Mouse (Mus musculus): ENCODE results near the gene Gng4. TPM values are rescaled to one million over a fixed set of nuclear protein-coding genes. Genes with fewer than 3 reads are reported as not detected.

The Gng4 gene
- 14.3 and 17.2 TPM in 2 replicates for polyA plus RNA-seq (2015; fragmentation: Nextera tagmentation; extraction: Ambion mirVana)

- H3K9me3 ChIP-seq (replicated peaks) = no peaks in the 10 kb centered on the region
- WGBS = under 1% methylated on average over 43 of the region's 43 CpGs
- peak; percentile 46; the same call in 1 of the 2 replicates for ATAC-seq (ENCODE audit: insufficient number of reproducible peaks, low FRiP score, low TSS enrichment, low read depth)
- peak within 1 kb of the TSS; percentile 98 for H3K4me2 ChIP-seq (replicated peaks)
- peak within 1 kb of the TSS; percentile 37 for H3K9ac ChIP-seq
- no peak within 1 kb of the TSS for H3K27ac ChIP-seq (replicated peaks)
- H3K27me3 ChIP-seq = peaks cover 39% of the 10 kb centered on the region
- peaks cover 21% of the 10 kb centered on the region for H3K4me1 ChIP-seq
- H3K4me3 ChIP-seq (replicated peaks) = peak within 1 kb of the TSS; percentile 56
- H3K36me3 ChIP-seq = no peaks in the 10 kb centered on the region
Measured at GRCm38 (mm10) chr13:13783894-13784419, at the start of gene Gng4. Gene Gng4, plus strand, starts transcription at chr13:13784059.

DNA sequence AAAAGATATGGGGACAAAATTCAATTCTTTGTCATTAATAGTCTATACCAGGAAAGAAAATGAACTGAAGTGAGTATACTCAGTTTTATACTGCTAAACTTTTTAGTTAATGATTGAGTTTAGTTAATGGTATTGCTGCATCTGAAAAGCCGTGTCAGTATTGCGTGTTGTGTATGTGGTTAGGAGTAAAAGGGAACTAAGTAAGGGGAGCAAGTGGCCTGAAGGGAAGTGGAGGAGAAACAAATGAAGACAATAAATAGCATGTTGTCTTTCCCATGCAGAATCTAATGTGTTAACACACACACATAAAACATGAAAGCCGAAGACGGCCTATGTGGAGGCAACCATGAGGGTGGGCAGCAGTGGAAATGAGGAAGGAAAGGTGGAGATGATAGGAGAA, 44.6 kb upstream of the Gng4 start:
- Histone ChIP-seq H3K27ac (replicated peaks) (no peak overlapping the region), H3K4me1 (no peaks in the 10 kb centered on the region), H3K27me3 (no peaks in the 10 kb centered on the region), H3K36me3 (peaks cover 6% of the 10 kb centered on the region; the same call in 1 of the 2 replicates), H3K9ac (no peak overlapping the region), H3K4me3 (replicated peaks) (no peak overlapping the region), H3K9me3 (replicated peaks) (no peaks in the 10 kb centered on the region), H3K4me2 (replicated peaks) (no peak overlapping the region)
- WGBS = 95% methylated on average over 4 of the region's 4 CpGs
- ATAC-seq (ENCODE audit: insufficient number of reproducible peaks, low FRiP score, low TSS enrichment, low read depth) = no peak

- peaks cover 18% of the 10 kb centered on the region for H3K36me3 ChIP-seq
- ATAC-seq (ENCODE audit: insufficient number of reproducible peaks, low FRiP score, low TSS enrichment, low read depth) = no peak
- H3K4me3 ChIP-seq (replicated peaks) = no peak overlapping the region
- no peaks in the 10 kb centered on the region for H3K4me1 ChIP-seq
- 71% methylated on average over 3 of the region's 3 CpGs for WGBS
- no peaks in the 10 kb centered on the region for H3K9me3 ChIP-seq (replicated peaks)
- H3K4me2 ChIP-seq (replicated peaks) = no peak overlapping the region
- H3K9ac ChIP-seq = no peak overlapping the region
- no peak overlapping the region for H3K27ac ChIP-seq (replicated peaks)
- H3K27me3 ChIP-seq = no peaks in the 10 kb centered on the region
Measured at GRCm38 (mm10) chr13:13745911-13746310, 37.9 kb upstream of the Gng4 start.

DNA sequence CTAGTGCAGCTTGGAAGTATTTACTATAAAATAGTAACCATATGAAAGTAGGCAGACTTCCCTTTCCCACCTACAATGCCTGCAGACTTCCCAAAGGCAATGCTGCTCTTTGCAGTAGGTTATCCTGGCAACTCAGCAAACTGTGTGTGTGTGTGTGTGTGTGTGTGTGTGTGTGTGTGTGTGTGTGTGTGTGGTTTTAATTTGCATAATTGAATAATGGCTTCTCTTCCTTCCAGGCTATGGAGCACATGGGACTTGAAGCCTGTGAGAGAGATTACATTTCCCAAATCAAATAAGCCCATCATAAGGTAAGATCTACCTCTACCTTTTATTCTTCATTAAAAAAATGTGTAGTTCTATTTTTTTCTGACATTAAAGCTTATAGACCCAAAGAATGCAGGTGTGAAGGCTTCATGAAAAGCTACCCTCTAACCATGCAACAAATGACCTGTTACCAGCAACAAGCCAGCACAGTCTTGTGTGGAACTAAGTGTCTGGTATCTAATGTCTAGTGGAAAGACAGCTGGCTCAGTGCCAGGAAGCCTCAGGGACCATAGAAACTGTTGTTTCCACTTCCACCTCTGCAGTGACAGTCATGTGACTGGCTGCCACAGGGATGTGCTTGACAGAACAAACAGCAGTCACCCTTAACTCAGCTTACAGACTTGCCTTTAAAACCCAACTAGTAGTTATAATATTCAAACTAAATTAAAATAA, 7.9 kb upstream of the Gng4 start:
- Histone ChIP-seq H3K9ac (no peak overlapping the region), H3K4me2 (replicated peaks) (no peak overlapping the region), H3K36me3 (peaks cover 10% of the 10 kb centered on the region; the same call in 1 of the 2 replicates), H3K27ac (replicated peaks) (no peak overlapping the region), H3K9me3 (replicated peaks) (no peaks in the 10 kb centered on the region), H3K4me1 (no peaks in the 10 kb centered on the region), H3K4me3 (replicated peaks) (no peak overlapping the region), H3K27me3 (no peaks in the 10 kb centered on the region)
- ATAC-seq (ENCODE audit: insufficient number of reproducible peaks, low FRiP score, low TSS enrichment, low read depth) = peak; percentile 60

- Histone ChIP-seq H3K9me3 (replicated peaks) (no peaks in the 10 kb centered on the region), H3K4me3 (replicated peaks) (no peak overlapping the region), H3K9ac (no peak overlapping the region), H3K4me2 (replicated peaks) (no peak overlapping the region), H3K36me3 (peaks cover 10% of the 10 kb centered on the region; the same call in 1 of the 2 replicates), H3K27me3 (peaks cover 4% of the 10 kb centered on the region), H3K27ac (replicated peaks) (no peak overlapping the region), H3K4me1 (no peaks in the 10 kb centered on the region)
- WGBS = 89% methylated on average over 11 of the region's 11 CpGs
- no peak for ATAC-seq (ENCODE audit: insufficient number of reproducible peaks, low FRiP score, low TSS enrichment, low read depth)
Measured at GRCm38 (mm10) chr13:13777052-13777451, 6.8 kb upstream of the Gng4 start.

DNA sequence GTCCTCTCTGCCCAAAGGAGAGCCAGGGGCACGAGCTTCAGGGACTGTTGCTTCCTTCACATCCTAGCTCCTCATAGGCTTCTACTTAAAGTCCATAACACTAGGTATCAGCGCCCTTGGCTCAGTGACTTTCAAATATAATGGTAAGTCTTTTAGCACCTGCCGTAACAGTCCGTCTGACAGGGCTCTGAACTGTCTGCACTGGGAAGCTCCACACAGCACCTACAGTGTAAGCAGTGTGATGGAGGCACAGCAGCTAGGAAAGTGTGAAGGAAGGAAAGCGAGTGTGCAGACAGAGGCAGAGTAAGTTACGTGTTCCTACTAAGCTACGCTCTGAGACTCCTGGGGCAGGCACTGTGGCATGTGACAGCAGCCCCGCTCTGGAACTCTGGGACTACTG, 6.2 kb upstream of the Gng4 start:
- no peak overlapping the region for H3K27ac ChIP-seq (replicated peaks)
- ATAC-seq (ENCODE audit: insufficient number of reproducible peaks, low FRiP score, low TSS enrichment, low read depth) = no peak
- H3K9me3 ChIP-seq (replicated peaks) = no peaks in the 10 kb centered on the region
- no peak overlapping the region for H3K4me2 ChIP-seq (replicated peaks)
- peaks cover 10% of the 10 kb centered on the region; the same call in 1 of the 2 replicates for H3K36me3 ChIP-seq
- no peak overlapping the region for H3K4me3 ChIP-seq (replicated peaks)
- H3K9ac ChIP-seq = no peak overlapping the region
- peaks cover 4% of the 10 kb centered on the region for H3K27me3 ChIP-seq
- WGBS = 89% methylated on average over 8 of the region's 8 CpGs
- H3K4me1 ChIP-seq = no peaks in the 10 kb centered on the region

- no peak overlapping the region for H3K27ac ChIP-seq (replicated peaks)
Measured at GRCm38 (mm10) chr13:13778837-13779458, 4.9 kb upstream of the Gng4 start.

GRCm38 (mm10) chr13:13780271-13780670, 3.6 kb upstream of the Gng4 start:
- Histone ChIP-seq H3K36me3 (peaks cover 10% of the 10 kb centered on the region; the same call in 1 of the 2 replicates), H3K27ac (replicated peaks) (no peak overlapping the region), H3K4me2 (replicated peaks) (no peak overlapping the region), H3K27me3 (peaks cover 29% of the 10 kb centered on the region), H3K4me1 (peaks cover 17% of the 10 kb centered on the region), H3K4me3 (replicated peaks) (no peak overlapping the region), H3K9ac (no peak overlapping the region), H3K9me3 (replicated peaks) (no peaks in the 10 kb centered on the region)
- ATAC-seq (ENCODE audit: insufficient number of reproducible peaks, low FRiP score, low TSS enrichment, low read depth) = no peak
- 85% methylated on average over 3 of the region's 3 CpGs for WGBS

More at GRCm38 (mm10) chr13:13778837-13779458, 4.9 kb upstream of the Gng4 start:
- no peak overlapping the region for H3K4me2 ChIP-seq (replicated peaks)
- H3K4me1 ChIP-seq = peaks cover 4% of the 10 kb centered on the region
- peaks cover 10% of the 10 kb centered on the region; the same call in 1 of the 2 replicates for H3K36me3 ChIP-seq
- no peak overlapping the region for H3K9ac ChIP-seq
- 64% methylated on average over 1 of the region's 1 CpGs for WGBS
- H3K27me3 ChIP-seq = peaks cover 16% of the 10 kb centered on the region
- no peak overlapping the region for H3K4me3 ChIP-seq (replicated peaks)
- no peak for ATAC-seq (ENCODE audit: insufficient number of reproducible peaks, low FRiP score, low TSS enrichment, low read depth)
- no peaks in the 10 kb centered on the region for H3K9me3 ChIP-seq (replicated peaks)

DNA sequence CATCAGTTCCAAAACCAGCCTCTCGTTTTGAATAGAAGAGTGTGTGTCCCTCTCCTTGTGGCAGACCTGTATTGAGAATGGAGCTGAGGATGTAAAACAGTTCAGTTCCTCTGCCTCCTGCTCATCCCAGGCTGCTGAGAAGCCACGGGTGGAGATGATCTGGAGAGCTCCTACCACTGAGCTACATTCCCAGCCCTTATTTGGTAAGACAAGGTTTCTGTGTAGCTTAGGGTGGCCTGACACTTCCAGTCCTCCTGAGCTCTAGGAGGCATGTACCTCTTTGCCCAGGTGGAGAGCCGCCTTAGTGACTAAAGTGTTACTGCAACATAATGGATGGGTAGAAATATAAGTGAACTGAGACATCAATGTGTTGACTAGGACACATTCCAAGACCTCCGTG, 2.8 kb upstream of the Gng4 start:
- peaks cover 21% of the 10 kb centered on the region for H3K4me1 ChIP-seq
- H3K27ac ChIP-seq (replicated peaks) = no peak overlapping the region
- H3K4me3 ChIP-seq (replicated peaks) = no peak overlapping the region
- ATAC-seq (ENCODE audit: insufficient number of reproducible peaks, low FRiP score, low TSS enrichment, low read depth) = no peak
- H3K36me3 ChIP-seq = peaks cover 10% of the 10 kb centered on the region; the same call in 1 of the 2 replicates
- no peak overlapping the region for H3K4me2 ChIP-seq (replicated peaks)
- WGBS = 63% methylated on average over 4 of the region's 4 CpGs
- no peaks in the 10 kb centered on the region for H3K9me3 ChIP-seq (replicated peaks)
- H3K9ac ChIP-seq = no peak overlapping the region
- peaks cover 37% of the 10 kb centered on the region for H3K27me3 ChIP-seq

DNA sequence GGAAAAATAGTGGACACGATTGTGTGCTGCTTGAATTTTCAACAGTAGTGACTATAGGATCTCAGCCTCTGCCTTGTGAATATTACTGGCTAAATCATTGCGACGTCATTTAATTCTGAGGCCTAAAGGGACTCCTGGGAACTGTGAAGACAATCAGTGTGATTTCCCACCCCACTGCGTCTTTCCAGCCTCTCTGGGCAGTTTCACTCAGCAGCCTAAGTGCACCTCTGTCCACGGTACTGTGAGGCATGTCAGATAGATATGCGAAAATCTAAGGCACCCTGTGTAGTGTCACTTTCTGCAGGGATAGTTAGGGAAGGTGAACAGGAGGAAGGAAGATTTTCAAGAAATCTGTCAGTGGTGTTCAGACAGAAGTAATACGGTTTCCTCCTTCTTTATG, 563 bp upstream of the Gng4 start:
- H3K4me3 ChIP-seq (replicated peaks) = no peak overlapping the region
- no peaks in the 10 kb centered on the region for H3K36me3 ChIP-seq
- peaks cover 21% of the 10 kb centered on the region for H3K4me1 ChIP-seq
- 0 out of 2 replicates have a peak overlapping the region, but pooled peaks have one; percentile 98 for H3K4me2 ChIP-seq (replicated peaks)
- H3K27ac ChIP-seq (replicated peaks) = no peak overlapping the region
- no peaks in the 10 kb centered on the region for H3K9me3 ChIP-seq (replicated peaks)
- H3K9ac ChIP-seq = no peak overlapping the region
- WGBS = 45% methylated on average over 7 of the region's 7 CpGs
- no peak for ATAC-seq (ENCODE audit: insufficient number of reproducible peaks, low FRiP score, low TSS enrichment, low read depth)
- peaks cover 39% of the 10 kb centered on the region for H3K27me3 ChIP-seq

GRCm38 (mm10) chr13:13784420-13784936, 619 bp downstream of the Gng4 start:
- peak overlapping the region; percentile 98 for H3K4me2 ChIP-seq (replicated peaks)
- peak overlapping the region; percentile 37 for H3K9ac ChIP-seq
- peak overlapping the region; percentile 56 for H3K4me3 ChIP-seq (replicated peaks)
- H3K4me1 ChIP-seq = peaks cover 21% of the 10 kb centered on the region
- WGBS = under 1% methylated on average over 57 of the region's 59 CpGs
- peak; percentile 40; the same call in 1 of the 2 replicates for ATAC-seq (ENCODE audit: insufficient number of reproducible peaks, low FRiP score, low TSS enrichment, low read depth)
- H3K27ac ChIP-seq (replicated peaks) = no peak overlapping the region
- no peaks in the 10 kb centered on the region for H3K36me3 ChIP-seq
- peaks cover 39% of the 10 kb centered on the region for H3K27me3 ChIP-seq
- no peaks in the 10 kb centered on the region for H3K9me3 ChIP-seq (replicated peaks)
